Mouse (Mus musculus): ENCODE data around the gene Clk1.

DNA sequence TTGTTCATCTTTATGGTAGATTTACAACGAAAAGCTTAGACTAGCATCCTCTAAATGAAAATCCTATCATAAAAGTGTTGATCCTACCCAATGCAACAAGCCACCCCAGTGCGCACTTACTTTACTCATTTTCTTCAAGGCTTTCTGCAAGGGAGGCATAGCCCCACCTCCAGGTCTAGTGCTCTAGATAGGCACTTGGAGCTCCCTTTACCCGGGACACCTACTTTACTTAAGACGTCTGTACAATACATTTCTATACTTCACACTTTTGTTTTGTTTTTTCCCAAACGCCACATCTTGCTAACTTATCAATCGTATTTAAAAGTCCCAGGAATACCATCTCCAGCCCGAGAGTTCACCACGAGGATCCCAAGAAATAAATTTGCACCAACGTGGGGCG lies 20.8 kb upstream of the Clk1 start:
- TF ChIP-seq ZNF384 (IDR thresholded peaks at IDR 0.05; ENCODE audit: low read depth, low read length): no peak
- no peak for TF ChIP-seq CHD2 (IDR thresholded peaks at IDR 0.05; ENCODE audit: low read depth, low read length)
- no peak for TF ChIP-seq HCFC1 (IDR thresholded peaks at IDR 0.05; ENCODE audit: borderline replicate concordance, insufficient read depth, low read length)
